Mouse (Mus musculus) bone marrow macrophage, adult 2 months (primary cell): Measurements from ENCODE around the gene Kat6b.

Experiments
- CTCF ChIP-seq: IDR thresholded peaks from 2 replicates; pipeline ENCODE4 v1.5.1; 2012; ENCODE audit warnings: low read depth, mild to moderate bottlenecking, low read length, moderate library complexity
- POLR2A ChIP-seq: IDR thresholded peaks from 2 replicates; pipeline ENCODE4 v1.6.1; 2012; ENCODE audit warnings: mild to moderate bottlenecking, low read depth, low read length, borderline replicate concordance

DNA sequence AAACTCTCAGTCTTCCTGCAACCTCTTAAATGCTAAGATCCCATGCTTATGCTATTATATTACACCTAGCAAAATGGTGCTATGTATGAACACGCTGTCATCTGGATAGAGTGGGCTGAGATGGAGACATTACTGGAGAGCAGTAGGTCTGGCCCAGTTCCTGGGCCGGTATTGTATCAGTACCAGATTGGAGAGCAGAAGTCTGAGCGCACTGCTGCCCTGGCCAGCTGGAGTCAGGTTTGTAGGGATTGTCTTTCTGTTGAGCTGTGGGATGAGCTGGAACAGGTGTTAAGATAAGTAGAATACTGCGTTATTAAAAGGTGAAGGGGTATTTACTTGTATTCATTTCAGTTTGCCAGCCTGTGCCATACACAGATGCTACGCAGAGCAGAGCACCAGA lies 34.3 kb downstream of the Kat6b start:
- TF ChIP-seq CTCF (no peak), POLR2A (no peak)
